Mouse (Mus musculus): ENCODE data around the gene Fbxo31. TPM values are rescaled to one million over a fixed set of nuclear protein-coding genes. Genes with fewer than 3 reads are reported as not detected.
A peak's percentile ranks its signal among the peaks of the same experiment; 100 is the strongest.

The Fbxo31 gene
- total RNA-seq (2012; rRNA removed) (13.9 and 16.0 TPM in 2 replicates), polyA plus RNA-seq (2012; ENCODE audit: insufficient read depth in 1 of 2, insufficient read length in 2 of 2, low read depth in 1 of 2, low replicate concordance in 2 of 2, missing spikeins in 1 of 2) (10 to 100 TPM in 1 of 2 experiments, not detected in 1; 35.3 TPM)

DNA sequence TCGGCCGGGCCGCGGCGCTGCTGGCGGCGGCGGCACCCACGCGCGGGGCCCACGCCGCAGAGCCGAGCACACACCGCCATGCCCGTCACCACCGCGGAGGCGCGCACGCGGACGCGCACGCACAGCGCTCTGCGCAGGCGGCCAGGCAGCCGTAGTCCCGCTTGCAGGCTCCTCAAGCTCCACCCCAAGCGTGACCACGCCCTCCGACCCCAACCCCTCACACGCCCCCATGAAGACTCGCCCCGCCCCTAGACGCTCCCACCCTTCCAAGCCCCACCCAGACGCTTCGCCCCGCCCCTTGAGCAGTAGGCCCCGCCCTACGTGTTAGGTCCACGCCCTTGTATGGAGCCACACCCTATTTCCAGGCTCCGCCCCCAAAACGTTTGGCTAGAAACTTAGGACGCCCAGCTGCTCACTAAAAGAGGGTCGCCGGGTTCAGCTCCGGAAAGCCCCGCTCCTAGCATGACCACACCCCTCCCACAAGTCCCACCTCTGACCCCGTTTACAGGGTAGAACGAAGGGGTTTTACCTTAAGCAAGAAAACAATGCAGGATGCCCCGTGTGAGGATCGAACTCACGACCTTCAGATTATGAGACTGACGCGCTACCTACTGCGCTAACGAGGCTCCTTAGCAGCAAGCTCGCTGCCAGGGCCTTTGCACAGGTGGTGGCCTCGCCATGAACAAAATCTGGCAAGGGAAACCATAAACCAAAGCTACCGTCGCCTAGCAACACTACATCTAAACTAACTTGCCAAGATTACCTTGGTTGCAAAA lies at the start of gene Fbxo31:
Fbxo31 (minus strand) TSS at position 131 of the 776 bp plus-strand sequence.
- H3K9me3 ChIP-seq (replicated peaks; ENCODE audit: insufficient read depth, low read length), result no peaks in the 10 kb centered on the region
- peaks cover 0 to 7% of the 10 kb centered on the region in 2 experiments; a peak in 1 of 4 replicates for H3K36me3 ChIP-seq (ENCODE audit: control insufficient read depth in 1 of 2, insufficient read depth in 2 of 2, low read length in 2 of 2)
- H3K27ac ChIP-seq (ENCODE audit: control insufficient read depth, low read depth, low read length), result peak within 1 kb of the TSS; percentile 48
- peak; percentile 97 for DNase-seq (ENCODE audit: low read depth, low spot score)
- peak within 1 kb of the TSS; percentile 85 for H3K9ac ChIP-seq (ENCODE audit: control insufficient read depth, low read depth, low read length, poor library complexity, severe bottlenecking)
- H3K4me3 ChIP-seq (ENCODE audit: control insufficient read depth in 1 of 2, insufficient read depth in 1 of 2, low read depth in 2 of 2, low read length in 2 of 2), result peak within 1 kb of the TSS; percentile 92 to 96
- peaks cover 47% of the 10 kb centered on the region for H3K79me2 ChIP-seq (ENCODE audit: control insufficient read depth, insufficient read depth, low read length, poor library complexity)
- peaks cover 2 to 18% of the 10 kb centered on the region in 2 experiments; a peak in 3 of 4 replicates for H3K4me1 ChIP-seq (ENCODE audit: control insufficient read depth in 1 of 2, insufficient read depth in 2 of 2, low read length in 2 of 2)
- H3K27me3 ChIP-seq (ENCODE audit: control insufficient read depth in 1 of 2, insufficient read depth in 2 of 2, low read length in 2 of 2), result no peaks in the 10 kb centered on the region
- TF ChIP-seq HCFC1 (IDR thresholded peaks at IDR 0.05; ENCODE audit: low read depth, low read length), result peak; percentile 61
- TF ChIP-seq EP300 (IDR thresholded peaks at IDR 0.05; ENCODE audit: low read depth in 1 of 2, low read length in 2 of 2), result no peak
- TF ChIP-seq MXI1 (IDR thresholded peaks at IDR 0.05; ENCODE audit: low read depth, low read length), result peak; percentile 85
- no peak for TF ChIP-seq E2F4 (IDR thresholded peaks at IDR 0.05; ENCODE audit: borderline replicate concordance, low read depth, low read length)
- no peak for TF ChIP-seq JUND (IDR thresholded peaks at IDR 0.05; ENCODE audit: low read depth, low read length)
- no peak for TF ChIP-seq SMC3 (IDR thresholded peaks at IDR 0.05; ENCODE audit: low read depth, low read length)
- TF ChIP-seq ZMIZ1 (IDR thresholded peaks at IDR 0.05; ENCODE audit: low read depth, low read length), result 0 out of 2 replicates have a peak, but pooled peaks have one; percentile 40
- TF ChIP-seq GATA1 (IDR thresholded peaks at IDR 0.05; ENCODE audit: low read depth, low read length), result 0 out of 2 replicates have a peak, but pooled peaks have one; percentile 13
- no peak for TF ChIP-seq USF2 (IDR thresholded peaks at IDR 0.05; ENCODE audit: borderline replicate concordance in 1 of 2, insufficient read depth in 1 of 2, low read depth in 1 of 2, low read length in 2 of 2)
- peak; percentile 78 for TF ChIP-seq NRF1 (IDR thresholded peaks at IDR 0.05; ENCODE audit: insufficient read depth, low read depth, low read length, poor library complexity, severe bottlenecking)
- TF ChIP-seq NELFE (IDR thresholded peaks at IDR 0.05; ENCODE audit: low read depth, low read length), result peak; percentile 85
- TF ChIP-seq ZC3H11A (IDR thresholded peaks at IDR 0.05; ENCODE audit: low read depth, low read length), result no peak
- no peak for TF ChIP-seq MEF2A (IDR thresholded peaks at IDR 0.05; ENCODE audit: extremely low read depth, insufficient replicate concordance, low read depth, low read length, poor library complexity, severe bottlenecking)
- peak; percentile 49; the same call in 1 of the 2 replicates for TF ChIP-seq MAZ (IDR thresholded peaks at IDR 0.05; ENCODE audit: low read depth, low read length)
- TF ChIP-seq POLR2AphosphoS2 (IDR thresholded peaks at IDR 0.05; ENCODE audit: low read length), result no peak
- peak; percentile 80 to 88 for TF ChIP-seq POLR2A (IDR thresholded peaks at IDR 0.05; ENCODE audit: control insufficient read depth in 1 of 2, insufficient read depth in 1 of 2, low read depth in 1 of 2, low read length in 2 of 2, poor library complexity in 1 of 2)
- TF ChIP-seq RCOR1 (IDR thresholded peaks at IDR 0.05; ENCODE audit: low read depth, low read length), result peak; percentile 97
- peak; percentile 7 for TF ChIP-seq TCF12 (IDR thresholded peaks at IDR 0.05; ENCODE audit: low read depth, low read length)
- peak; percentile 100 for TF ChIP-seq TBP (IDR thresholded peaks at IDR 0.05; ENCODE audit: low read depth, low read length)
- TF ChIP-seq KAT2A (conservative IDR thresholded peaks at IDR 0.05; ENCODE audit: low read depth, low read length), result peak; percentile 74
- TF ChIP-seq UBTF (IDR thresholded peaks at IDR 0.05; ENCODE audit: borderline replicate concordance, insufficient read depth, low read depth, low read length), result no peak
- no peak for TF ChIP-seq CTCF (IDR thresholded peaks at IDR 0.05 in 2 of 3, conservative IDR thresholded peaks at IDR 0.05 in 1 of 3; ENCODE audit: control insufficient read depth in 1 of 3, insufficient read depth in 1 of 3, low read depth in 2 of 3, low read length in 3 of 3, poor library complexity in 1 of 3, severe bottlenecking in 1 of 3)
- no peak for TF ChIP-seq GABPA (IDR thresholded peaks at IDR 0.05; ENCODE audit: low read depth, low read length)
- TF ChIP-seq RAD21 (IDR thresholded peaks at IDR 0.05; ENCODE audit: low read depth, low read length), result no peak
- peak; percentile 99 for TF ChIP-seq MAFK (IDR thresholded peaks at IDR 0.05; ENCODE audit: borderline replicate concordance, low read depth, low read length)
- TF ChIP-seq USF1 (IDR thresholded peaks at IDR 0.05; ENCODE audit: low read depth, low read length), result no peak
- TF ChIP-seq ZKSCAN1 (IDR thresholded peaks at IDR 0.05; ENCODE audit: low read depth, low read length), result no peak
- TF ChIP-seq ZNF384 (IDR thresholded peaks at IDR 0.05; ENCODE audit: low read depth, low read length), result no peak
- TF ChIP-seq CHD1 (IDR thresholded peaks at IDR 0.05; ENCODE audit: low read depth, low read length), result no peak
- TF ChIP-seq TAL1 (IDR thresholded peaks at IDR 0.05; ENCODE audit: low read length), result no peak
- TF ChIP-seq MAX (IDR thresholded peaks at IDR 0.05; ENCODE audit: low read length), result peak; percentile 55
- TF ChIP-seq MYB (IDR thresholded peaks at IDR 0.05; ENCODE audit: low read depth, low read length), result no peak
- TF ChIP-seq ELF1 (IDR thresholded peaks at IDR 0.05; ENCODE audit: low read depth, low read length), result peak; percentile 85
- TF ChIP-seq MYC (IDR thresholded peaks at IDR 0.05; ENCODE audit: low read depth, low read length), result 0 out of 2 replicates have a peak, but pooled peaks have one; percentile 17
- TF ChIP-seq BHLHE40 (IDR thresholded peaks at IDR 0.05; ENCODE audit: borderline replicate concordance, low read depth, low read length), result no peak

Data from MEL (cell line).